Mouse (Mus musculus) lung, postnatal 14 days (tissue): ENCODE data around the gene Rln3.

Experiments
- DNase-seq: peaks from one replicate; pipeline ENCODE4 v3.0.0; 2021

The Rln3 gene

GRCm38 (mm10) chr8:84044900-84045299, at the start of gene Rln3:
Gene Rln3, minus strand, starts transcription at chr8:84045000.
- DNase-seq, result no peak

- no peak for DNase-seq
Measured at GRCm38 (mm10) chr8:84090585-84090984, 45.8 kb upstream of the Rln3 start.

GRCm38 (mm10) chr8:84089277-84089676, 44.5 kb upstream of the Rln3 start:
- DNase-seq, result no peak

- DNase-seq, result no peak
Measured at GRCm38 (mm10) chr8:84087821-84088220, 43.0 kb upstream of the Rln3 start.

GRCm38 (mm10) chr8:84087156-84087555, 42.4 kb upstream of the Rln3 start:
- DNase-seq, result no peak

GRCm38 (mm10) chr8:84084341-84085115, 39.7 kb upstream of the Rln3 start:
- no peak for DNase-seq

GRCm38 (mm10) chr8:84083829-84084241, 39.0 kb upstream of the Rln3 start:
- DNase-seq, result no peak

GRCm38 (mm10) chr8:84079206-84079605, 34.4 kb upstream of the Rln3 start:
- DNase-seq, result peak; percentile 51

- no peak for DNase-seq
Measured at GRCm38 (mm10) chr8:84076849-84077248, 32.0 kb upstream of the Rln3 start.

- no peak for DNase-seq
Measured at GRCm38 (mm10) chr8:84076412-84076811, 31.6 kb upstream of the Rln3 start.

- DNase-seq, result no peak
Measured at GRCm38 (mm10) chr8:84073230-84073976, 28.6 kb upstream of the Rln3 start.

- no peak for DNase-seq
Measured at GRCm38 (mm10) chr8:84072321-84072720, 27.5 kb upstream of the Rln3 start.

GRCm38 (mm10) chr8:84071921-84072320, 27.1 kb upstream of the Rln3 start:
- DNase-seq, result no peak

- DNase-seq, result no peak
Measured at GRCm38 (mm10) chr8:84070667-84071066, 25.9 kb upstream of the Rln3 start.

- DNase-seq, result no peak
Measured at GRCm38 (mm10) chr8:84070241-84070640, 25.4 kb upstream of the Rln3 start.

GRCm38 (mm10) chr8:84069750-84070149, 24.9 kb upstream of the Rln3 start:
- DNase-seq, result no peak

GRCm38 (mm10) chr8:84069169-84069568, 24.4 kb upstream of the Rln3 start:
- DNase-seq, result no peak

- DNase-seq, result no peak
Measured at GRCm38 (mm10) chr8:84068316-84069035, 23.7 kb upstream of the Rln3 start.

- DNase-seq, result no peak
Measured at GRCm38 (mm10) chr8:84067911-84068310, 23.1 kb upstream of the Rln3 start.

- DNase-seq, result peak; percentile 99
Measured at GRCm38 (mm10) chr8:84067047-84067573, 22.3 kb upstream of the Rln3 start.

GRCm38 (mm10) chr8:84066291-84066930, 21.6 kb upstream of the Rln3 start, which contains the start of gene Rfx1:
Gene Rfx1, plus strand, starts transcription at chr8:84066834.
- peak; percentile 99 for DNase-seq

GRCm38 (mm10) chr8:84065457-84066072, 20.8 kb upstream of the Rln3 start:
- DNase-seq, result no peak
